Mouse (Mus musculus): Measurements from ENCODE around the gene Naa38.

GRCm38 (mm10) chr11:69379600-69379999 is 15.7 kb upstream of the Naa38 start:
- no peak for TF ChIP-seq GATA1 (IDR thresholded peaks at IDR 0.05; ENCODE audit: low read length)
- no peak for TF ChIP-seq TAL1 (IDR thresholded peaks at IDR 0.05; ENCODE audit: low read length)
